Mouse (Mus musculus) lung, postnatal 0 days (tissue): ENCODE data around the gene Csnk1e.

Source experiments
- CTCF ChIP-seq: IDR thresholded peaks from 2 replicates; pipeline ENCODE4 v1.5.1; 2016; ENCODE audit warnings: antibody characterized with exemption, mild to moderate bottlenecking
- EP300 ChIP-seq: IDR thresholded peaks from 2 replicates; pipeline ENCODE4 v1.6.1; 2016; ENCODE audit warnings: antibody characterized with exemption, mild to moderate bottlenecking, control low read depth

GRCm38 (mm10) chr15:79466601-79467286 is 11.4 kb upstream of the Csnk1e start:
- TF ChIP-seq CTCF (peak; percentile 100), EP300 (no peak)
